Mouse (Mus musculus) heart, embryonic 13.5 days (tissue): ENCODE results near the gene Gal. TPM values are rescaled to one million over a fixed set of nuclear protein-coding genes. Genes with fewer than 3 reads are reported as not detected.

Experiments
- ATAC-seq: fragments of 200-750 bp; cut with Nextera tagmentation; 2 replicates; pipeline ENCODE4 v1.8.0; 2017; ENCODE audit warnings: moderate TSS enrichment; ENCODE audit not compliant: insufficient number of reproducible peaks, low FRiP score, low TSS enrichment; ENCODE audit errors: extremely low read depth
- H3K27ac ChIP-seq: fragments of 300-500 bp; sonication (generic); replicated peaks from 2 replicates; pipeline ENCODE4 v1.5.1; 2015; ENCODE audit warnings: moderate library complexity, mild to moderate bottlenecking, inconsistent platforms
- H3K27me3 ChIP-seq: fragments of 300-500 bp; sonication (generic); replicated peaks from 2 replicates; pipeline ENCODE4 v1.6.1; 2015; ENCODE audit warnings: mild to moderate bottlenecking, inconsistent platforms
- H3K36me3 ChIP-seq: fragments of 300-500 bp; sonication (generic); 2 replicates; pipeline ENCODE4 v1.6.1; 2015; ENCODE audit warnings: mild to moderate bottlenecking, inconsistent platforms
- H3K4me1 ChIP-seq: fragments of 300-500 bp; sonication (generic); 2 replicates; pipeline ENCODE4 v1.6.1; 2015; ENCODE audit warnings: inconsistent platforms
- H3K4me2 ChIP-seq: fragments of 300-500 bp; sonication (generic); 2 replicates; pipeline ENCODE4 v1.6.1; 2015; ENCODE audit warnings: inconsistent platforms, mild to moderate bottlenecking, moderate library complexity
- H3K4me3 ChIP-seq: fragments of 300-500 bp; sonication (generic); 2 replicates; pipeline ENCODE4 v1.5.1; 2015; ENCODE audit warnings: moderate library complexity, mild to moderate bottlenecking, inconsistent platforms
- H3K9ac ChIP-seq: fragments of 300-500 bp; sonication (generic); 2 replicates; pipeline ENCODE4 v1.6.1; 2015; ENCODE audit warnings: inconsistent platforms, mild to moderate bottlenecking, moderate library complexity
- H3K9me3 ChIP-seq: fragments of 300-500 bp; sonication (generic); 2 replicates; pipeline ENCODE4 v1.6.1; 2016; ENCODE audit warnings: inconsistent platforms
- WGBS: fragments of 180-500 bp; shearing (Covaris S2); methylation state at CpG from one replicate; pipeline ENCODE4 v1.1.7; 2015; ENCODE audit warnings: mixed read lengths; 5-methylcytosine and 5-hydroxymethylcytosine counted together
- polyA plus RNA-seq: library from polyadenylated mRNA; unstranded; fragments of >200 nt; fragmentation: Nextera tagmentation; extraction: Ambion mirVana; gene quantifications from 2 replicates; pipeline ENCODE4 v1.2.1, GENCODE M21; 2015

Gal gene
- polyA plus RNA-seq, 1 experiment from 2014 or later = 7.0 TPM

DNA sequence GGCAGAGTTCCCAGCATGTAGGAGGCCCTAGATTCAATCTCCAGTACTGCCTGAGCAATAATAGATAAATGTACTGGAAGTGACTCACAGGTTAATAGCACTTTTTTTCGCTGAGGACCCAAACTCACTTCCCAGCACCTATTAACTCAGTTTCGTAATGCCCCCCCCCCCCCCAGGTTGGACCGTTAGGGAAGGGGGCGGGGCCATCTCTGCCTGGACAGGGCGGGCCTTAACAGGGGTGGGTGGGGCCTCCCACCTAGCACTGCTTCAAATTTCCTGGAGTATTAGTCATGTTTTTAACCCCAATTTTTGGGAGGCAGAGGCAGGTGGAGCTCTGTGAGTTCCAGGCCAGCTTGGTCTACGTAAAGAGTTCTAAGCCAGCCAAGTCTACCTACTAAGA, 26.3 kb downstream of the Gal start:
- 69% methylated on average over 6 of the region's 6 CpGs for WGBS
- Histone ChIP-seq H3K27ac (no peak overlapping the region), H3K4me1 (peaks cover 24% of the 10 kb centered on the region), H3K9me3 (peaks cover 5% of the 10 kb centered on the region), H3K36me3 (peaks cover 32% of the 10 kb centered on the region), H3K9ac (no peak overlapping the region), H3K4me2 (no peak overlapping the region), H3K4me3 (no peak overlapping the region), H3K27me3 (no peaks in the 10 kb centered on the region)
- no peak for ATAC-seq

DNA sequence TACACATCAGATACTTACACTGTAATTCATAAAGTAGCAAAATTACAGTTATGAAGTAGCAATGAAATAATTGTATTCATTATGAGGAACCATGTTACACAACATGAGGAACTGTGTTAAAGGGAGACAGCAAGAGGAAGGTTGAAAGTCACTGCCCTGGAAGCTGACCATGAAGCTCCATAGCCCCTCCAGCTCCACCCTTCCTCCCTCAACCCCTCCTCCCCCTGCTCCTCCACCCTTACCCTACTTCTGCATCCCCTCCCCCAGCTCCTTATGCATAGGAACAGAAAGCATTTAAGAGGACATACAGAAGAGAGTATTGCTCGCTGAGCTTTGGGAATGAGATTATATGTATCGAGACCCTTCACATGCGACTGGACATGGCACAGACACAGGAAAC, 35.7 kb downstream of the Gal start:
- H3K4me2 ChIP-seq = no peak overlapping the region
- no peaks in the 10 kb centered on the region for H3K9me3 ChIP-seq
- H3K27me3 ChIP-seq = no peaks in the 10 kb centered on the region
- WGBS = 84% methylated on average over 3 of the region's 3 CpGs
- no peak overlapping the region for H3K27ac ChIP-seq
- no peak overlapping the region for H3K4me3 ChIP-seq
- ATAC-seq = no peak
- no peaks in the 10 kb centered on the region for H3K4me1 ChIP-seq
- no peak overlapping the region for H3K9ac ChIP-seq
- H3K36me3 ChIP-seq = peaks cover 90% of the 10 kb centered on the region

DNA sequence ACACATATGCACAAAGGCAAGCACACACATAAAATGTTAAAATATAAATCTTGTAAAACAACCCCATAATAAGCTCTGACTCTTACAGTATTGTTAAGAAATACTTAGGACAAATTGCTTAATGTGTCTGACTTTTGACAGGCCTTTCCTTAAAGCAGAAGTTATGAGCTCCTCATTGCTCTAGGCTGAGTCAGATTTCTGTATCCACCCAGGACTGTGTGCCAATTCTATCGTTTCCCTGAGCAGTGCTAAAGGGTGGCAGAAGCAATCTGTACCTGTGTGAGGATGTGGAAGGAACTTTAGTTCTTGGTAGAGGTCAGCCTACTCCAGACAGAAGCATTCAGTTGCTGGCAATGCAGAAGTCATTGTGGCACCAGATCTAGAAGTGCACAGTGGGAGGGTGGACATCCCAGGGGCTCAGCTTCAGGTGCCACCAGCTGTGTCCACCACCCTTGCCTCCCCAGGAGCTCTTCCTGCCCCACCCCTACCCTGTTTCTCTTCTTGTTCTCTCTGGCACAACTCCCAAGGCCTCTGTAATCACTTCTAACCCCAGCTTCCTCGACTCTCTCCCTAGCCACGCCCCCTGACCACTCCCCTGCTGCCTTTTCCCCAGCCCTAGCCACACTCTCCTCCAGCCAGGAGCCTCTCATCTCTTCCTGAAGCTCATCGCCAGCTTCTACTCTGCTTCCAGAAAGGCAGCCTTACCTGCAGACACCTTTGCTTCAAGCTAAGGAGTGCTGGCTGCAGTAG, 37.2 kb downstream of the Gal start:
- no peaks in the 10 kb centered on the region for H3K4me1 ChIP-seq
- no peak for ATAC-seq
- no peak overlapping the region for H3K27ac ChIP-seq
- WGBS = 29% methylated on average over 4 of the region's 4 CpGs
- H3K27me3 ChIP-seq = no peaks in the 10 kb centered on the region
- no peak overlapping the region for H3K4me3 ChIP-seq
- no peak overlapping the region for H3K9ac ChIP-seq
- H3K4me2 ChIP-seq = no peak overlapping the region
- H3K36me3 ChIP-seq = peaks cover 96% of the 10 kb centered on the region
- no peaks in the 10 kb centered on the region for H3K9me3 ChIP-seq

DNA sequence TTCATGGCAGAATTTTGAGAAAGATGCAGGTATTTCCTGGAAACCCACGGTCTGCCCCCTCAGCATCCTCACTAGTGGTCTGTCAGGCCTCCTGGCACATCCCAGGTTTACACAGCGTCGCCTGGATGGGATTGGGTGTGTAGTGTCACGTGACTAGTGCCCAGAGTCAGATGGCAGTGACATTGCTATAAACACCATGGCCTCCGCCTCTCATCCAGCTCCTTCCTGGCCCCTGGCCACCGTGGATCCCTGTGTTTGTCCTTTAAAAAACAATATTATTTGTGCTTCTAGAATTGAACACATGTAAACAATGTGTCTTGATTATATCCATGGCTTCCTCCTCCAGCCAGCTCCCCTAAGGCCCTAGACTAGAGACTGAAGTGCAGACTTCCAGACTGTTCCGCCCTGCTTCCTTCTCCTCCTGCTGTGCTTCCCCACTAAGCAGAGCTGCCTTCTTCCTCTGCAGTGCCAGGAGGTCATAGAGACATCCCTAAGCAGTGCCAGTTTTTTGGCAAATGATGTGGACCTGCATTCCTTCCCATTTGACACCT, 38.3 kb downstream of the Gal start:
- H3K4me3 ChIP-seq = no peak overlapping the region
- no peak overlapping the region for H3K27ac ChIP-seq
- 66% methylated on average over 7 of the region's 7 CpGs for WGBS
- H3K4me1 ChIP-seq = no peaks in the 10 kb centered on the region
- H3K4me2 ChIP-seq = no peak overlapping the region
- no peak overlapping the region for H3K9ac ChIP-seq
- ATAC-seq = no peak
- no peaks in the 10 kb centered on the region for H3K27me3 ChIP-seq
- no peaks in the 10 kb centered on the region for H3K9me3 ChIP-seq
- H3K36me3 ChIP-seq = peaks cover 96% of the 10 kb centered on the region

DNA sequence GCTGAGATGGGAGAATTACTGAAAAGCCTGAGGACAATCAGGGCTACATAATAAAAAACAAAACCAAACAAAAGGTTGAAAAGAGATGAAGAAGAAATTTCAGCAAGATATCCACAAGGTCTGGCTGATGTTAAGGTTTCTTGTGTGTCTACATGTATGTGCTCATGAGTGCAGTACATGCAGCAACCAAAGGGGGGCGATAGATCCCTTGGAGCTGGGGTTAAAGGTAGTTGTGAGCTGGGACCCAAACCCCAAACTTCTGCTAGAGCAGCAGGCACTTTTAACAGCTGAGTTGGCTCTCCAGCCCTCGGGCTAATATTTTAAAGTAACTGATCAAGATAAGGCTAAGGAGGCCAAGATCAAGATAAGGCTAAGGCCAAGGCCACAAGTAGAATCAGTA, 40.3 kb downstream of the Gal start:
- H3K27ac ChIP-seq = no peak overlapping the region
- no peaks in the 10 kb centered on the region for H3K27me3 ChIP-seq
- 54% methylated on average over 2 of the region's 2 CpGs for WGBS
- H3K9ac ChIP-seq = no peak overlapping the region
- H3K4me2 ChIP-seq = no peak overlapping the region
- no peak for ATAC-seq
- H3K4me3 ChIP-seq = no peak overlapping the region
- H3K4me1 ChIP-seq = no peaks in the 10 kb centered on the region
- no peaks in the 10 kb centered on the region for H3K9me3 ChIP-seq
- H3K36me3 ChIP-seq = peaks cover 96% of the 10 kb centered on the region

DNA sequence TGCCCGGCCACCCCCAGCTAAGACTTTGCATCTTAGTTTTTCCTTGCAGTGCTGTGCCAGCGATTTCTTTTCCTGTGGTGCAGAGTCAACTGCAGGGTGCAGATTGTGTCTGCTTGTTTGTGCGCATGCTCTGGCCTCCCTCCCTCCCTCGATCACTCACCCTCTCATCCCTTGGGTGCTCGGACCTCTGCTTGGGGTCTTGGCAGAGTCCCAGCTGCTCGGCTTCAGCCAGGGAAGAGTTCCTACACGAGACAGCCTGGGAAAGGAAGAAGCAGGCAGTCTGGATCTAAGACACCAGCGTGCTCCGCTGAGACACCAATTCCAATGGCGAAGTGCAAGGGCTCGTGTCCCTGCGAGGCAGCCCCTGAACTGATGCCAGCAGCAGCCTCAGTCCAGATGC, 41.0 kb downstream of the Gal start:
- Histone ChIP-seq H3K36me3 (peaks cover 96% of the 10 kb centered on the region), H3K27ac (no peak overlapping the region), H3K4me2 (no peak overlapping the region), H3K9me3 (no peaks in the 10 kb centered on the region), H3K4me1 (no peaks in the 10 kb centered on the region), H3K4me3 (no peak overlapping the region), H3K27me3 (no peaks in the 10 kb centered on the region), H3K9ac (no peak overlapping the region)
- WGBS = 51% methylated on average over 12 of the region's 12 CpGs
- no peak for ATAC-seq

DNA sequence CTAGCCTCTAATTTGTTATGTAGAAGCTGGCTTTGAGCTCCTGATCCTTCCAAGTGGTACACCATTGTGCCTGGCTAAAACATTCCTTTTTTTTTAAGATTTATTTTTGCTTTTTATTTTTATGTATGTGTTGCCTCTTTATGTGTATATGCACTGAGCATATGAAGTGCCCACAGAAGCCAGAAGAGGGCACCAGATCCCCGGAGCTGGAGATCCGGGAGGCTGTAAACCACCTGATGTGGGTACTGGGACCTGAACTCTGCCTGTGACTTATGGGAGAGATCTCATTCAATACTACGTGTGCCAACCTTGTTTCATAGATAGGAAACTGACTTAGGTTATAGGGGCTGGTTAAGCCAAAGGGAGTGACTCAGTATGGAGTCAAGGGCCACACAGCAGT, 46.1 kb downstream of the Gal start:
- Histone ChIP-seq H3K9me3 (peaks cover 5% of the 10 kb centered on the region; the same call in 1 of the 2 replicates), H3K4me1 (no peaks in the 10 kb centered on the region), H3K9ac (no peak overlapping the region), H3K36me3 (peaks cover 97% of the 10 kb centered on the region), H3K4me2 (no peak overlapping the region), H3K27ac (no peak overlapping the region), H3K4me3 (no peak overlapping the region), H3K27me3 (no peaks in the 10 kb centered on the region)
- no peak for ATAC-seq
- 81% methylated on average over 3 of the region's 3 CpGs for WGBS

DNA sequence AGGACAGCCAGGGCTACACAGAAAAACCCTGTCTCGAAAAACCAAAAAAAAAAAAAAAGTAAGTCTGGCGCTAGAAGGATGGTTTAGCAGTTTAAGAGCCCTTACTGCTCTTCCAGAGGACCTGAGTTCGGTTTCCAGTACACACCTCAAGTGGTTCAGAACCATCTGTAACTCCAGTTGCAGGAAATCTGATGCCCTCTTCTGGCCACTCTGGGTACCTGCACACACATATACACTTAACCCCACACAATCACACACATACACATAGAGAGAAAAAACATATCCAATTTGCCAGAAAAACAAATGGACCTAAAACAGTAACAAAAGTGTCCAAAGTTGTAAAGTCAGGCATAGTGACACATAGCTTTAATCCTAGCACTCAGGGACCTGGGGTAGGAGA, 49.3 kb downstream of the Gal start:
- no peak overlapping the region for H3K4me3 ChIP-seq
- H3K27me3 ChIP-seq = no peaks in the 10 kb centered on the region
- no peak overlapping the region for H3K4me2 ChIP-seq
- 80% methylated on average over 3 of the region's 3 CpGs for WGBS
- peaks cover 94% of the 10 kb centered on the region for H3K36me3 ChIP-seq
- H3K4me1 ChIP-seq = no peaks in the 10 kb centered on the region
- peaks cover 5% of the 10 kb centered on the region; the same call in 1 of the 2 replicates for H3K9me3 ChIP-seq
- no peak overlapping the region for H3K9ac ChIP-seq
- ATAC-seq = no peak
- no peak overlapping the region for H3K27ac ChIP-seq

DNA sequence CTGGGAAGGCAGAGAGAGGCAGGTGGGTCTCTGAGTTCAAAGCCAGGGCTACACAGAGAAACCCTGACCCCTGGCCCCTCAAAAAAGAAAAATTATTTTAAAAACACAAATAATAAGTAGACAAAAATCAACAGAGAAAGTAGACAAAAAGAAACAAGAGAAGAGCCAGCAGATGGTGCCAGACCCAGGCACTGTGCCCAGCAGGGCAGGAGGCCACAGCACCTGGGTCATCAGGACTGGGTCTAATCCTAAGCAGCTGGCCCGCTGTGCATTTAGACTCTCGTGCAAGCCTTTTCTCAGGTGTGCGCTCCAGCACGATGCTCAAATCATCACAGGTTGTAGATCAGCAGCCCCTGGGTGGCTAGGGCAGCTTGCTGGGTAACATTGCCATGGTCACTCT, 50.8 kb downstream of the Gal start:
- no peak overlapping the region for H3K4me3 ChIP-seq
- H3K4me2 ChIP-seq = no peak overlapping the region
- no peaks in the 10 kb centered on the region for H3K4me1 ChIP-seq
- H3K36me3 ChIP-seq = peaks cover 91% of the 10 kb centered on the region
- WGBS = 83% methylated on average over 4 of the region's 4 CpGs
- H3K9ac ChIP-seq = no peak overlapping the region
- H3K27ac ChIP-seq = no peak overlapping the region
- no peaks in the 10 kb centered on the region for H3K27me3 ChIP-seq
- ATAC-seq = no peak
- H3K9me3 ChIP-seq = peaks cover 8% of the 10 kb centered on the region

Other genes starting within 250 kb of the Gal start
- 93.0 and 103 TPM in 2 replicates for gene Mrpl21, start 131.6 kb downstream of the Gal start, polyA plus RNA-seq
- gene Ighmbp2, start 131.5 kb downstream of the Gal start, polyA plus RNA-seq = 5.8 TPM in 2 replicates
- gene Cpt1a, start 92.2 kb downstream of the Gal start, polyA plus RNA-seq = 23.1 and 23.8 TPM in 2 replicates
- 0.57 and 0.75 TPM in 2 replicates for gene Tesmin, start 25.7 kb downstream of the Gal start, polyA plus RNA-seq
- 42.0 and 46.1 TPM in 2 replicates for gene Ppp6r3, start 161.2 kb upstream of the Gal start, polyA plus RNA-seq